Mouse (Mus musculus): ENCODE data around the gene Abcc4.

GRCm38 (mm10) chr14:118710945-118711344, 4.9 kb upstream of the Abcc4 start:
- TF ChIP-seq CTCF (IDR thresholded peaks at IDR 0.05; ENCODE audit: low read depth, low read length) (no peak), POLR2A (IDR thresholded peaks at IDR 0.05; ENCODE audit: extremely low read depth, insufficient read depth, low read length) (no peak)

All from liver, adult 2 months (tissue).